Mouse (Mus musculus) MEL (cell line): ENCODE data around the gene Psme4. TPM values are rescaled to one million over a fixed set of nuclear protein-coding genes. Genes with fewer than 3 reads are reported as not detected.

Experiments used
- DNase-seq: peaks from one replicate; pipeline ENCODE4 v3.0.0; 2011; ENCODE audit warnings: low read depth, low spot score
- H3K27ac ChIP-seq: 2 replicates; pipeline ENCODE4 v1.5.1; 2012; ENCODE audit warnings: low read depth, mild to moderate bottlenecking, control low read depth, low read length, moderate library complexity; ENCODE audit not compliant: control insufficient read depth
- H3K27me3 ChIP-seq, 2 experiments: fragments of 150-350 bp in 1 of 2; sonication (generic) in 1 of 2; 2 replicates each; pipeline ENCODE4 v1.6.1; 2012; ENCODE audit warnings: low read length in 2 of 2, mild to moderate bottlenecking in 2 of 2, improper control_type of control experiment in 1 of 2, moderate library complexity in 1 of 2; ENCODE audit not compliant: insufficient read depth in 2 of 2, control insufficient read depth in 1 of 2
- H3K36me3 ChIP-seq, 2 experiments: 2 replicates each; pipeline ENCODE4 v1.6.1; 2012 to 2014; ENCODE audit warnings: low read length in 2 of 2, improper control_type of control experiment in 1 of 2, inconsistent platforms in 1 of 2, mild to moderate bottlenecking in 1 of 2; ENCODE audit not compliant: insufficient read depth in 2 of 2, control insufficient read depth in 1 of 2
- H3K4me1 ChIP-seq, 2 experiments: fragments of 150-350 bp in 1 of 2; sonication (generic) in 1 of 2; 2 replicates each; pipeline ENCODE4 v1.6.1; 2012; ENCODE audit warnings: low read length in 2 of 2, improper control_type of control experiment in 1 of 2, mild to moderate bottlenecking in 1 of 2; ENCODE audit not compliant: insufficient read depth in 2 of 2, control insufficient read depth in 1 of 2
- H3K4me3 ChIP-seq, 2 experiments: fragments of 150-350 bp in 1 of 2; sonication (generic) in 1 of 2; 2 replicates each; pipeline ENCODE4 v1.5.1; 2012; ENCODE audit warnings: low read depth in 2 of 2, low read length in 2 of 2, mild to moderate bottlenecking in 2 of 2, moderate library complexity in 2 of 2, control low read depth in 1 of 2, improper control_type of control experiment in 1 of 2; ENCODE audit not compliant: control insufficient read depth in 1 of 2, insufficient read depth in 1 of 2
- H3K79me2 ChIP-seq: 2 replicates; pipeline ENCODE4 v1.6.1; 2012; ENCODE audit warnings: mild to moderate bottlenecking, low read length, moderate library complexity; ENCODE audit not compliant: control insufficient read depth, poor library complexity, insufficient read depth
- H3K9ac ChIP-seq: 2 replicates; pipeline ENCODE4 v1.6.1; 2012; ENCODE audit warnings: low read depth, mild to moderate bottlenecking, control low read depth, low read length, moderate library complexity; ENCODE audit not compliant: control insufficient read depth, poor library complexity, severe bottlenecking
- H3K9me3 ChIP-seq: fragments of 150-350 bp; sonication (generic); replicated peaks from 2 replicates; pipeline ENCODE4 v1.6.1; 2012; ENCODE audit warnings: mild to moderate bottlenecking, low read length, improper control_type of control experiment, moderate library complexity; ENCODE audit not compliant: insufficient read depth
- BHLHE40 ChIP-seq: IDR thresholded peaks from 2 replicates; pipeline ENCODE4 v1.6.1; 2012; ENCODE audit warnings: low read depth, mild to moderate bottlenecking, inconsistent platforms, low read length, improper control_type of control experiment, borderline replicate concordance
- CHD2 ChIP-seq: IDR thresholded peaks from 2 replicates; pipeline ENCODE4 v1.6.1; 2011; ENCODE audit warnings: low read length, improper control_type of control experiment
- CTCF ChIP-seq, 3 experiments: IDR thresholded peaks in 2 of 3; conservative IDR thresholded peaks in 1 of 3; 2 replicates each; pipeline ENCODE4 v1.5.1; 2011 to 2012; ENCODE audit warnings: low read length in 3 of 3, low read depth in 2 of 3, mild to moderate bottlenecking in 2 of 3, improper control_type of control experiment in 1 of 3, inconsistent platforms in 1 of 3, mixed read lengths in 1 of 3, moderate library complexity in 1 of 3; ENCODE audit not compliant: control insufficient read depth in 1 of 3, insufficient read depth in 1 of 3, poor library complexity in 1 of 3, severe bottlenecking in 1 of 3
- E2F4 ChIP-seq: IDR thresholded peaks from 2 replicates; pipeline ENCODE4 v1.6.1; 2011; ENCODE audit warnings: low read depth, low read length, improper control_type of control experiment, borderline replicate concordance
- EP300 ChIP-seq, 2 experiments: IDR thresholded peaks; 2 replicates each; pipeline ENCODE4 v1.6.1; 2011; ENCODE audit warnings: improper control_type of control experiment in 2 of 2, low read length in 2 of 2, low read depth in 1 of 2, mild to moderate bottlenecking in 1 of 2
- HCFC1 ChIP-seq: IDR thresholded peaks from 2 replicates; pipeline ENCODE4 v1.6.1; 2012; ENCODE audit warnings: low read depth, mild to moderate bottlenecking, inconsistent platforms, low read length, improper control_type of control experiment, moderate library complexity
- MAFK ChIP-seq: IDR thresholded peaks from 2 replicates; pipeline ENCODE4 v1.6.1; 2011; ENCODE audit warnings: low read depth, mild to moderate bottlenecking, low read length, improper control_type of control experiment, borderline replicate concordance
- MAX ChIP-seq: IDR thresholded peaks from 2 replicates; pipeline ENCODE4 v1.6.1; 2011; ENCODE audit warnings: low read length, improper control_type of control experiment
- MAZ ChIP-seq: IDR thresholded peaks from 2 replicates; pipeline ENCODE4 v1.6.1; 2012; ENCODE audit warnings: low read depth, mild to moderate bottlenecking, inconsistent platforms, low read length, improper control_type of control experiment
- MEF2A ChIP-seq: IDR thresholded peaks from 2 replicates; pipeline ENCODE4 v1.6.1; 2014; ENCODE audit warnings: low read depth, mild to moderate bottlenecking, inconsistent platforms, low read length, improper control_type of control experiment; ENCODE audit not compliant: poor library complexity, insufficient replicate concordance, severe bottlenecking; ENCODE audit errors: extremely low read depth
- MXI1 ChIP-seq: IDR thresholded peaks from 2 replicates; pipeline ENCODE4 v1.6.1; 2011; ENCODE audit warnings: mild to moderate bottlenecking, low read depth, low read length, improper control_type of control experiment
- MYC ChIP-seq: IDR thresholded peaks from 2 replicates; pipeline ENCODE4 v1.6.1; 2011; ENCODE audit warnings: low read depth, mild to moderate bottlenecking, low read length, improper control_type of control experiment, moderate library complexity
- NELFE ChIP-seq: IDR thresholded peaks from 2 replicates; pipeline ENCODE4 v1.6.1; 2011; ENCODE audit warnings: low read depth, low read length, improper control_type of control experiment
- POLR2A ChIP-seq, 2 experiments: IDR thresholded peaks; 2 replicates each; pipeline ENCODE4 v1.6.1; 2011 to 2012; ENCODE audit warnings: low read length in 2 of 2, mild to moderate bottlenecking in 2 of 2, control low read depth in 1 of 2, improper control_type of control experiment in 1 of 2, low read depth in 1 of 2, moderate library complexity in 1 of 2; ENCODE audit not compliant: control insufficient read depth in 1 of 2, insufficient read depth in 1 of 2, poor library complexity in 1 of 2
- POLR2AphosphoS2 ChIP-seq: IDR thresholded peaks from 2 replicates; pipeline ENCODE4 v1.6.1; 2011; ENCODE audit warnings: low read length, improper control_type of control experiment
- POLR2AphosphoS5 ChIP-seq: IDR thresholded peaks from 2 replicates; pipeline ENCODE4 v1.6.1; 2012; ENCODE audit warnings: low read depth, borderline replicate concordance, mild to moderate bottlenecking, inconsistent platforms, low read length, moderate library complexity, mixed read lengths
- RAD21 ChIP-seq: IDR thresholded peaks from 2 replicates; pipeline ENCODE4 v1.6.1; 2011; ENCODE audit warnings: mild to moderate bottlenecking, low read depth, low read length, improper control_type of control experiment
- RCOR1 ChIP-seq: IDR thresholded peaks from 2 replicates; pipeline ENCODE4 v1.6.1; 2012; ENCODE audit warnings: low read depth, mild to moderate bottlenecking, inconsistent platforms, low read length, improper control_type of control experiment
- SIN3A ChIP-seq: IDR thresholded peaks from 2 replicates; pipeline ENCODE4 v1.6.1; 2012; ENCODE audit warnings: low read length, improper control_type of control experiment, inconsistent platforms
- SMC3 ChIP-seq: IDR thresholded peaks from 2 replicates; pipeline ENCODE4 v1.6.1; 2011; ENCODE audit warnings: low read depth, low read length, improper control_type of control experiment
- TAL1 ChIP-seq: IDR thresholded peaks from 2 replicates; pipeline ENCODE4 v1.6.1; 2012; ENCODE audit warnings: mild to moderate bottlenecking, inconsistent platforms, low read length, moderate library complexity, mixed read lengths
- TBP ChIP-seq: IDR thresholded peaks from 2 replicates; pipeline ENCODE4 v1.8.0; 2011; ENCODE audit warnings: low read depth, low read length, improper control_type of control experiment
- UBTF ChIP-seq: IDR thresholded peaks from 2 replicates; pipeline ENCODE4 v1.6.1; 2012; ENCODE audit warnings: low read depth, mild to moderate bottlenecking, inconsistent platforms, low read length, improper control_type of control experiment, moderate library complexity, borderline replicate concordance; ENCODE audit not compliant: insufficient read depth
- USF1 ChIP-seq: IDR thresholded peaks from 2 replicates; pipeline ENCODE4 v1.6.1; 2014; ENCODE audit warnings: low read depth, mild to moderate bottlenecking, inconsistent platforms, low read length, improper control_type of control experiment, moderate library complexity
- USF2 ChIP-seq, 2 experiments: IDR thresholded peaks; 2 replicates each; pipeline ENCODE4 v1.6.1; 2011 to 2012; ENCODE audit warnings: improper control_type of control experiment in 2 of 2, low read length in 2 of 2, borderline replicate concordance in 1 of 2, inconsistent platforms in 1 of 2, low read depth in 1 of 2, mild to moderate bottlenecking in 1 of 2; ENCODE audit not compliant: insufficient read depth in 1 of 2
- ZC3H11A ChIP-seq: IDR thresholded peaks from 2 replicates; pipeline ENCODE4 v1.6.1; 2012; ENCODE audit warnings: low read depth, mild to moderate bottlenecking, inconsistent platforms, low read length, improper control_type of control experiment
- ZKSCAN1 ChIP-seq: IDR thresholded peaks from 2 replicates; pipeline ENCODE4 v1.6.1; 2012; ENCODE audit warnings: low read depth, mild to moderate bottlenecking, inconsistent platforms, low read length, improper control_type of control experiment, moderate library complexity
- polyA plus RNA-seq, 2 experiments: library from polyadenylated mRNA; stranded (reverse) in 1 of 2; unstranded in 1 of 2; fragments of >175 nt in 1 of 2; fragments of >200 nt in 1 of 2; gene quantifications; 2 replicates each; pipeline versions ENCODE4 v1.2.1 to v1.2.4; 2012; ENCODE audit warnings: low replicate concordance in 2 of 2, low read depth in 1 of 2; ENCODE audit not compliant: insufficient read length in 2 of 2, insufficient read depth in 1 of 2, missing spikeins in 1 of 2
- total RNA-seq: library from RNA; depleted of rRNA; stranded (reverse); fragments of 300-350 nt; gene quantifications from 2 replicates; pipeline ENCODE4 v1.2.3, GENCODE M21; 2012

Psme4 gene
- total and polyA plus RNA-seq, 3 experiments, result 42.5 to 96.4 (median 45.6) TPM

- H3K4me1 ChIP-seq, result peaks cover 0 to 1% of the 10 kb centered on the region in 2 experiments; a peak in 2 of 4 replicates
- H3K4me3 ChIP-seq, result no peak overlapping the region
- peaks cover 8 to 12% of the 10 kb centered on the region in 2 experiments for H3K36me3 ChIP-seq
- H3K27ac ChIP-seq, result no peak overlapping the region
- H3K9ac ChIP-seq, result no peak overlapping the region
- H3K9me3 ChIP-seq, result no peaks in the 10 kb centered on the region
- TF ChIP-seq POLR2A (IDR thresholded peaks at IDR 0.05; ENCODE audit: control insufficient read depth in 1 of 2, insufficient read depth in 1 of 2, low read depth in 1 of 2, low read length in 2 of 2, poor library complexity in 1 of 2) (no peak), EP300 (IDR thresholded peaks at IDR 0.05; ENCODE audit: low read depth in 1 of 2, low read length in 2 of 2) (no peak), POLR2AphosphoS5 (no peak), USF1 (no peak), SIN3A (no peak), MAZ (no peak), UBTF (no peak), MXI1 (no peak), USF2 (IDR thresholded peaks at IDR 0.05; ENCODE audit: borderline replicate concordance in 1 of 2, insufficient read depth in 1 of 2, low read depth in 1 of 2, low read length in 2 of 2) (no peak), HCFC1 (no peak), TAL1 (no peak), RCOR1 (no peak), NELFE (no peak), BHLHE40 (no peak), E2F4 (no peak), POLR2AphosphoS2 (no peak), CHD2 (no peak), RAD21 (no peak)
- no peaks in the 10 kb centered on the region for H3K27me3 ChIP-seq
- H3K79me2 ChIP-seq, result no peaks in the 10 kb centered on the region
- DNase-seq, result no peak
Measured at GRCm38 (mm10) chr11:30797236-30797635, 25.7 kb downstream of the Psme4 start.

- no peak overlapping the region for H3K9ac ChIP-seq
- H3K27ac ChIP-seq, result no peak overlapping the region
- H3K79me2 ChIP-seq, result no peaks in the 10 kb centered on the region
- no peak overlapping the region for H3K4me3 ChIP-seq
- peak; percentile 77 for DNase-seq
- H3K4me1 ChIP-seq, result peaks cover 0 to 9% of the 10 kb centered on the region in 2 experiments; a peak in 2 of 4 replicates
- no peaks in the 10 kb centered on the region for H3K27me3 ChIP-seq
- peaks cover 5 to 15% of the 10 kb centered on the region in 2 experiments for H3K36me3 ChIP-seq
- no peaks in the 10 kb centered on the region for H3K9me3 ChIP-seq
- TF ChIP-seq MEF2A (no peak), ZKSCAN1 (no peak), CTCF (IDR thresholded peaks at IDR 0.05 in 2 of 3, conservative IDR thresholded peaks at IDR 0.05 in 1 of 3; ENCODE audit: control insufficient read depth in 1 of 3, insufficient read depth in 1 of 3, low read depth in 2 of 3, low read length in 3 of 3, poor library complexity in 1 of 3, severe bottlenecking in 1 of 3) (peak; percentile 77 to 80 (median 78)), SIN3A (no peak), ZC3H11A (peak; percentile 43; the same call in 1 of the 2 replicates), MAX (no peak), MYC (no peak), TBP (no peak), MAFK (no peak), SMC3 (peak; percentile 72), RAD21 (peak; percentile 84)
Measured at GRCm38 (mm10) chr11:30799496-30799895, 28.0 kb downstream of the Psme4 start.
